Mouse (Mus musculus) urinary bladder, postnatal 4 days (tissue): ENCODE measurements around the gene Ppp1r15a.
"Not testable (repeated sequence)": the region's sequence is repeated elsewhere in the genome, so short reads cannot be mapped to it uniquely, and the experiment has no call there.

Experiments
- DNase-seq, 2 experiments: peaks; one replicate each; pipeline ENCODE4 v3.0.0; 2021 to 2022; ENCODE audit warnings: low spot score in 2 of 2

Ppp1r15a gene

GRCm38 (mm10) chr7:45519345-45520120, 6.5 kb downstream of the Ppp1r15a start:
- DNase-seq, result no peak

DNA sequence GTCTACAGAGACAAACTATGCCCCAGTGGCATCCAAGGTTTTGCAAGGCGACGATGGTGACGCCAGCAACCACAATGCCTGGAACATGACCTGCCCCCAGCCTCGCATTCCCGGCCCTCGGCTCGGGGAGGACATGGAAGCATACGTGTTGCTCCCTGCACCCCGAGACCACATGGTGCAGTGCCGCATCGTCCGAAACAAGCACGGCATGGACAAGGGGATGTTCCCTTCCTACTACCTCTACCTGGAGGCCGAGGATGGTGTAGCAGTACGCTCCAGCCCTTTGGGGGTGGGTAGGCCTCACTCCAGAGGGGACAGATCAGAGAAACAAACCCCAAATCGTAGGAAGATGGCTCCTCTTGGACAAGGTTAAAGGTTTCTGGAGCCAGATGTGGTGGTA, 7.5 kb downstream of the Ppp1r15a start:
- no peak for DNase-seq

DNA sequence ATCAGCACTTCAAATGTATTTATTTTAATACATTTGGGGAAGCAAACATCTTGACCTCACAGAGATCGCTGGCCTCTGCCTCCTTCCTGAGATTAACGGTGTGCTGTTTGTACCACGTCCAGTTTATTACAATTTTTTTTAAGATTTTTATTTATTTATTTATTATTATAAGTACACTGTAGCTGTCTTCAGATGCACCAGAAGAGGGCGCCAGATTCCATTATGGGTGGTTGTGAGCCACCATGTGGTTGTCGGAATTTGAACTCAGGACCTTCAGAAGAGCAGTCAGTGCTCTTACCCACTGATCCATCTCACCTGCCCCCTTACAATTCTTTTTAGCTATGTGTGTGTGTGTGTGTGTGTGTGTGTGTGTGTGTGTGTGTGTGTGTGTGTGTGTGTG, 9.2 kb downstream of the Ppp1r15a start:
- not testable (repeated sequence) for DNase-seq

- DNase-seq, result no peak
Measured at GRCm38 (mm10) chr7:45515436-45515835, 10.6 kb downstream of the Ppp1r15a start.

DNA sequence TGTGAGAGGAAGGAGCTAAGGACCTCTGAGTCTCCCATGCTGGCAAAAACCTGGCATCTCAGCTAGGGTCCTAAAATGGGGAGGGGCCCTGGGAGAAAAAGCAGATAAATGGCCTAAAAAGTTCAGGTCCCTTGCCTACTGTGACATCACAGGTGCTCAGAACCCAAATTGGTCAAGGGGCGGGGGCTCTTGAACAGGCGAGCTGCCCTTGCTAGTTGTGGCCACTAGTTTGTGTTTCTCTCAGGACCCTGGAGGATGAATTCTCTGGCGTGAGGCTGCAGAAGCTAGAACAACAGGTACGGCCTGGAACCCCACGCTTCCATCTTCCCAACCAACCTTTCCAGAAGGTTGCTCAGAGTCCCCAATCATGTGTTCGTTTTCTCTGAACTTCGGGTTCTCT, 11.7 kb downstream of the Ppp1r15a start:
- DNase-seq, result no peak

DNA sequence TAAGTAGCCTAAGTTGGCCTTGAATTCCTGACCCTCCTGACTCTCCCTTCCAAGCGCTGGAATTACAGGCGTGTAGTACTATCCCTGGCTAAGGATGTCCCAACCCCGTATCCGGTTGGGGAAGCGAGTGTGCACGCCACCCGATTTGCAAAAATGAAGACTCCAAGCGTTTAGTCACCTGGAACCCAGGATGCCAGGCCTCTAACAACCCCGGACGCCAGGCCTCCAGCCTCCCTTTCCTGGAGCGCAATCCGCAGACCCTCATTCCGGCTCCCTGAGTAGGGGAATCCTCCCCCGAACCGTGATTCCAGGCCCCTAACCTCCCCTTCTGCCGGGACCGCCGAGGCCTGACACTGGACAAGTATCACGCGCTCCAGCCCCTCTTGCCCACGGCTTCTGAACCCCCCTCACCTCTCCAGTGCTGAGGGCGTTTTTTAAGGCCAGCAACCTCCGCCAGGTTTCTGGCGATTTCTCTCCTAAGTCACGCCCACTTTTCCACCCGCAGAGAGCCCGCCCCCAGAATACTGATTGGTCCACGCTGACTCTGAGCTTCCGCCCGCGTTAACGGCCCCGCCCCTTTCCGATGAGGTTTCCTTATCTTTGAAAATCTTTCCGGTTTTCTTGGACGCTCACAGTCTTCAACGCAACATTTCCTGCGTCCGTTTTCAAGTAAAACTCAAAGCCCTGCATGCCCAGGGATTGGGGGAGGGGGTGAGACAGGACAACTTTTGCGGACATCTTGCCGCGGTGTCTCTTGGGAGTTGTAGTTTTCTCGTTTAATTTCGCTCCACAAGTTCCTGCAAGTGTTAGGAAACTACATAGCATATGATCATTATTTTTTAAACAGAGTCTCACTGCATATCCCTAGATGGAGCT, 15.9 kb downstream of the Ppp1r15a start, which contains the start of gene Nucb1:
Nucb1 (minus strand) TSS at position 495 of the 876 bp plus-strand sequence.
- DNase-seq, result peak; percentile 85 to 91

DNA sequence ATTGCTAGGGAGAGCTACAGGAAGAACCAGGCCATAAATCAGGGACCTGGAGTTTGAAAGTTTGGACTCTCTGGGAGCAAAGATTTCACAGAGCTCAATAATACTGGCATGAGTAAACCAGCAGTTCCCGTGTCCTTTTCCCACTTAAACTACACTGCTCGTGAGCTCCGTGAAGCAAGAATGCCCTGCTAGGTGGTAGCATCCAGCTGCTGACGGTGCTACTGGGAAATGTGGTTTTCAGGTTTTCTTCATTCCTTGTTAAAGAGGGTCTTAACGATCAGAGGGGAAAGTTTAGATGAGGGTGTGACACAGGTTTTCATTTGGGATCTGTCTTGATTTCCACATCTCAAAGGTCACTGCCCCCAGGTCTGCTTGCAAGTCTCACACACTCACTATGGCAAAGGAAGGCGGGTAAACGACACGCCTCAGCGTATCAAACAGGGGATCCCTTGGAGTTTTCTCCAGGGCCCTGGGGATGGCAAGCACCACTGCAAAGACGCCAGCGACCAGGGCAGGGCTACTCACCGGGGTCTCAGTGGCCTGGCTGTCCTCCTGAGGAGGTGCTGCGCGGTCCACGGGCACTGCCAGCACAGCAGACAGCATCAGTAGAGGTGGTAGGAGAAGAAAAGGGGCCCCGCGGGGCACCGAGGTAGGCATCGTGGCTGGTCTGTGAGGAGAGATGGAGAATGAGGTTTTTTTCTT, 16.7 kb downstream of the Ppp1r15a start:
- no peak for DNase-seq

DNA sequence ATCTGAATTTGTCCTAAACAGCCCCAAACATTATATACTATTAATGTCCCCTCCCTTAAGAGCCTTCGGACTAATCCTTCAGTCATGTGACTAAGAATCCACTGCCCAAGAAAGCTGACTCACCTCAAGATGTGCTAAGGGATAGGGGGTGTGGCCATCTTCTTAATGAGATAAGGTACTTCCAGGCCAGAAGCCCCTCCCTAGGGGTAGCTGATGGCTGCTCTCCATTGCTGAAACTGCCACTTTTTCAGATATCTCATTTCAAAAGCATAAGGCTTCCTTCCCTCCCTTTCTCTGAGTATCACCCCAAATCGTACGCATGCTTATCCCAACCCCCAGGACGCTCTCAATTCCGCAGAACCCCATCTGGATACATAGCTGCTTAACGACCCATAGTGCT, 17.5 kb downstream of the Ppp1r15a start:
- no peak for DNase-seq

GRCm38 (mm10) chr7:45507583-45507982, 18.5 kb downstream of the Ppp1r15a start:
- no peak for DNase-seq

- DNase-seq, result no peak
Measured at GRCm38 (mm10) chr7:45498427-45498826, 27.6 kb downstream of the Ppp1r15a start.

DNA sequence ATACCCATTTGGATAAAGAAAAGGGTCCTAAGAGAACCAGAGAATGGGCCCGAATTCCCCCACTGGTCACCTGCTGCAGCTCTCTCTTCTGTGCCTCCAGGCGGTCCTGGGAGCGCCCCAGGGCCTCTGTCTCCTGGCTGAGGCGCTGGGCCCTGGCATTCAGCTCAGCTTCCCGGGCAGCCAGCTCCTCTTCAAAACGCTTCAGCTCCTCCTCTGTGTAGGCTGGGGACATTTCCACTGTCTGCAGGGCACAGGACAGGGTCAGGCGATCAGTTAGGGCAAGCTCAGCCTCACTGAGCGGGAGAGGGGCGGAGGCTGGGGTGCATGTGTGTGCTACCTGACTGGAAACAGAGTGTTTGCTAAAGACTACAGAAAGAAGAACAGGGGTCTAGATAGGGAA, 31.5 kb downstream of the Ppp1r15a start:
- no peak for DNase-seq

- no peak for DNase-seq
Measured at GRCm38 (mm10) chr7:45492951-45493350, 33.1 kb downstream of the Ppp1r15a start.

- DNase-seq, result no peak
Measured at GRCm38 (mm10) chr7:45492225-45492844, 33.7 kb downstream of the Ppp1r15a start.

DNA sequence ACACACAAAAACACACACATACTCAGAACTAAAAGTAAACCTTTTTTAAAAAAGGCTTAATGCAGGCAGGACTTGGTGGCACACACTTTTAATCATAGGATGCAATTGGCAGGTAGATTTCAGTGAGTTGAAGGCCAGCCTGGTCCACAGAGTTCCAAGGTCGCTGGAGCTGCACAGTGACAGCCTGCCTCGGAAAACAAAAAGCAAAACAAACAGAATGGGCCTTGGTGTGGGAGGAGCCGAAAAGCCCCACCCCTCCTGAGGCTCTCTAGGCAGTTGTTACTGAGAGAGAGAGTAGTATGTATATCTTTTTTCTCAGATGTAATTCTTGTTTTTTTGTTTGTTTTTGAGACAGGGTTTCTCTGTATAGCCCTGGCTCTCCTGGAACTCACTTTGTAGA, 34.8 kb downstream of the Ppp1r15a start:
- DNase-seq, result no peak

DNA sequence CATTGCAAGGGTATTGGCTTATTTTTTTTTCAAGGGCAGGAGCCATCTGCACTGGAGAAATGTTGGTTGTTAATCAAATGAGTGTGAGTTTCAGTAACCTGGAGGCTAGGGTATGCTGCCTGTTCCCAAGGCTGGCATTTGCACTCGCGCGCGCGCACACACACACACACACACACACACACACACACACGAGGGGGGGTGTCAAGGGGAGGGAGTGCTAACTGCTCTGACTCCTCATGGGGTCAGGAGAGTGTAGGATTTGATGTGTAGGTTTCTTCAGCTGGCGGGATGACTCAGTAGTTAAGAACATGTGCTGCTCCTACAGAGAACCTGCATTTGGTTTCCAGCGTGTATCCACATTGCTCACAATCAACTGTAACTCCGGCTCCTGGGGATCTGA, 35.2 kb downstream of the Ppp1r15a start:
- DNase-seq, result no peak

GRCm38 (mm10) chr7:45489578-45489977, 36.5 kb downstream of the Ppp1r15a start:
- no peak for DNase-seq

DNA sequence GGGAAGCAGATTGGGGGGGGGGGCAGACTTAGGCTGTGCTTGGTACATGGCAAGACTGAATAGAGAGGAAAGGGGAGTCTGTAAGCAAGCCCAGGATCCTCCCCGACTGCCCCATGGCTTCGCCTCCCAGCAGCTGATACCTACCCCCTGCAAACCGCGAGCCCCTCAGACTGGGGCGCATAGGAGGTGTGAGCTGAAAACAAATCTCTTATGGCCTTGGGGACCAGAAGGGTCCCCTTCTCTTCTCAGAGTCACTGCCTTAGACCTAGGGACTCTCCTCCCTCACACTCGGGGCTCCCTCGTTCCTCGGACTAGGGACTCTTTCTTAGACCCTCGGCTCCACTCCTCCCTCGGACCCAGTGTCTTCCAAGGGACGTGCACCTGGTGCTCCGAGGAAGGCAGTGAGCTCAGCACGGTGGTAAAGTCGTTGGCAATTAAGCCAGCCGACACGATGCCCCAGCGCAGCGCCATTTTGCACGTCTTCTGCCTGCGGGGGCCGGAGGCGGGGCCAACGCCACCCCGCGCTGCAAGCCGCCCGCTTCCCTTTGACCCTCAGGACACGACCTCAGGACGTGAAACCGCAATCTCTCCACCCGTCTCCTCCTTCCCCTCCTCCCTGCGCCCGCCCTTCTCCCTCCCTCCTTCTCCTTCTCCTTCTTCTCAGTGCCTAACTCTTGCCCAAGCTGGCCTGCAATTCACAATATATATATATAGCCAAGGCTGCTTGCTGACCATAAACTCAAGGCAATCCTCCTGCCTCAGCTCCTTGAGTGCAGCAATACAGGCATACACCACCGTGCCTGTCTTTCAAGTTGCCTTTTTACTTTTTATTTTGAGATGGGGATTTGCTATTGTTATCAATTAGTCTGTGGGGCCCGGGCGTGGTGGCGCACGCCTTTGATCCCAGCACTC, 37.5 kb downstream of the Ppp1r15a start, which contains the start of gene Dhdh:
Dhdh (minus strand) TSS at position 513 of the 912 bp plus-strand sequence.
- DNase-seq, result peak; percentile 61 to 69

DNA sequence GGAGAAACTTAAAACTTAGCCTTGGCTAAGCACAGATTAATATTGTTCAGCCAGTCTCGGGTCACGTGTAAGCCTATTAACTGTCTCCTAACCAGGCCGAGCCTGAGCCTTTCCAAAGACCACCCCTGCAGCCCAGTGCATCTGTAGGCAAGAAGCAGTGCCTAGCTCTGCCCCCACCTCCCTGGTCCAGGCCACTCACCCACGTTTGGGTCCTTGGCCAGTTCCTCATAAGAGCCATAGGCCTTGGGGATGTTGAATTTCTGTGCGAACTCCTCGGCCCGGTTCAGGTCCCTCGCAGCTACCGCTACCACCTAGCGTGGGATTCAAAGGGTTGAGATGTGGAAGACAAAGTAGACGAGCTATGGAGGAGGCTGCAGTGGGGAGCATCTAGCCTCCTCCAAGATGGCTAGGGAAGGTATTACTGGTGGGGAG, 38.2 kb downstream of the Ppp1r15a start:
- DNase-seq, result no peak

DNA sequence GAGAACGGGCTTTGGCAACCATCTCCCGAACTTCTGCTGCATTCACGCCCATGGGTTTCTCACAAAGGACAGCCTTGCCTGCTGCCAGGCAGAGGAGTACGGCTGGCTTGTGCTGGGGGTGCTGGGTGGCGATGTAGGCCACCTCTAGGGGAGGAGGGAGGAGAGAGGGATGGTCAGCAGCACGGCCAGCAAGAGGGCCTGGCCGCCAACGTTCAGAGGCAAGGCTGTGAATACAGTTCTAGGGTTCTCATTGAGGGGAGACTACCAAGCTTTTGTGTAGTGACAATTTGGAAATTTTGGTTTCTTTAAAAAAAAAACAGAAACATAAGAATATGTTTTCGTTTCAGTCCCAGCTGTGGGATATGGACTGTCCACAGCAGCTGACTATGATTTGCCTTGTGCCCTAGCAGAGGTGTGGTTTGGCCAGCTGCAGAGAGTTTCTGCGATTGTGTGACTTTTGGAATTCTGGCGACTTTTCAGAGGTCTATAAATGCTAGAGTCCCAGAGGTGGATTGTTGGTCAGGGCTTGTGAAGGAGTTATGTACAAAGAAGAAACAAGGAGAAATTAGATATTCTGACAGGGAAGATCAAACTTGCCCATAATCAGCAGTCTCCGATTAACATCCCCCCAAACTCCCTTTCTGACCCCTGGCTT, 39.2 kb downstream of the Ppp1r15a start, which contains the start of gene Gm45808:
Gm45808 (minus strand) TSS at position 51 of the 655 bp plus-strand sequence.
- no peak for DNase-seq

GRCm38 (mm10) chr7:45486158-45486557, 39.9 kb downstream of the Ppp1r15a start:
- DNase-seq, result no peak
